Mouse (Mus musculus) intestine, embryonic 14.5 days (tissue): ENCODE measurements around the gene Psma2. TPM values are rescaled to one million over a fixed set of nuclear protein-coding genes. Genes with fewer than 3 reads are reported as not detected.

Experiments used
- ATAC-seq: fragments of 200-750 bp; cut with Nextera tagmentation; replicated peaks from 2 replicates; pipeline ENCODE4 v1.8.0; 2017; ENCODE audit warnings: low read depth, moderate number of reproducible peaks, moderate TSS enrichment, moderate library complexity; ENCODE audit not compliant: low FRiP score, low TSS enrichment
- DNase-seq: peaks from one replicate; pipeline ENCODE4 v3.0.0-alpha.2; 2018; ENCODE audit warnings: low spot score
- H3K27ac ChIP-seq: fragments of 300-500 bp; sonication (generic); 2 replicates; pipeline ENCODE4 v1.5.1; 2014; ENCODE audit warnings: low read depth, mild to moderate bottlenecking, control low read depth
- H3K27me3 ChIP-seq: fragments of 300-500 bp; sonication (generic); replicated peaks from 2 replicates; pipeline ENCODE4 v1.6.1; 2014; ENCODE audit warnings: low read length, control low read depth; ENCODE audit not compliant: control insufficient read depth, insufficient read depth
- H3K36me3 ChIP-seq: fragments of 300-500 bp; sonication (generic); 2 replicates; pipeline ENCODE4 v1.6.1; 2014; ENCODE audit warnings: low read length, control low read depth; ENCODE audit not compliant: control insufficient read depth, insufficient read depth
- H3K4me1 ChIP-seq: fragments of 300-500 bp; sonication (generic); replicated peaks from 2 replicates; pipeline ENCODE4 v1.6.1; 2014; ENCODE audit warnings: low read length, control low read depth, mixed read lengths; ENCODE audit not compliant: control insufficient read depth, insufficient read depth
- H3K4me2 ChIP-seq: fragments of 300-500 bp; sonication (generic); 2 replicates; pipeline ENCODE4 v1.6.1; 2014; ENCODE audit warnings: low read length
- H3K4me3 ChIP-seq: fragments of 300-500 bp; sonication (generic); 2 replicates; pipeline ENCODE4 v1.5.1; 2014; ENCODE audit warnings: low read depth, low read length, control low read depth, mixed read lengths
- H3K9ac ChIP-seq: fragments of 300-500 bp; sonication (generic); 2 replicates; pipeline ENCODE4 v1.6.1; 2014; ENCODE audit warnings: mild to moderate bottlenecking, low read length
- H3K9me3 ChIP-seq: fragments of 300-500 bp; sonication (generic); 2 replicates; pipeline ENCODE4 v1.6.1; 2016; ENCODE audit warnings: low read length, control low read depth; ENCODE audit not compliant: control insufficient read depth
- WGBS: fragments of 180-500 bp; shearing (Covaris S2); extraction: QIAGEN DNeasy Blood & Tissue Kit; methylation state at CpG from one replicate; pipeline ENCODE4 v1.1.7; 2014; 5-methylcytosine and 5-hydroxymethylcytosine counted together
- polyA plus RNA-seq: library from polyadenylated mRNA; unstranded; fragments of >200 nt; fragmentation: Nextera tagmentation; extraction: Ambion mirVana; gene quantifications from 2 replicates; pipeline ENCODE4 v1.2.1, GENCODE M21; 2014

Gene Psma2
- polyA plus RNA-seq, 1 experiment from 2014 or later, result 205 TPM

- under 1% methylated on average over 29 of the region's 29 CpGs for WGBS
- Histone ChIP-seq H3K4me1 (peaks cover 5% of the 10 kb centered on the region; the same call in 1 of the 2 replicates), H3K9ac (peak within 1 kb of the TSS; percentile 73), H3K36me3 (peaks cover 30% of the 10 kb centered on the region), H3K4me2 (peak within 1 kb of the TSS; percentile 80), H3K4me3 (peak within 1 kb of the TSS; percentile 74), H3K27ac (peak within 1 kb of the TSS; percentile 74), H3K27me3 (no peaks in the 10 kb centered on the region), H3K9me3 (no peaks in the 10 kb centered on the region)
- ATAC-seq (peak; percentile 96), DNase-seq (peak; percentile 95)
Measured at GRCm38 (mm10) chr13:14629726-14630641, 16.9 kb downstream of the Psma2 start, which contains the start of gene AW209491. Gene AW209491, plus strand, starts transcription at chr13:14630154.

- Histone ChIP-seq H3K9ac (no peak overlapping the region), H3K36me3 (peaks cover 33% of the 10 kb centered on the region), H3K9me3 (no peaks in the 10 kb centered on the region), H3K27me3 (no peaks in the 10 kb centered on the region), H3K4me1 (no peaks in the 10 kb centered on the region), H3K4me3 (no peak overlapping the region), H3K4me2 (no peak overlapping the region), H3K27ac (no peak overlapping the region)
- WGBS, result 56% methylated on average over 1 of the region's 1 CpGs
- ATAC-seq (no peak), DNase-seq (no peak)
Measured at GRCm38 (mm10) chr13:14639998-14640397, 27.0 kb downstream of the Psma2 start.

- Histone ChIP-seq H3K36me3 (no peaks in the 10 kb centered on the region), H3K9ac (no peak overlapping the region), H3K4me3 (no peak overlapping the region), H3K4me1 (no peaks in the 10 kb centered on the region), H3K4me2 (no peak overlapping the region), H3K27ac (no peak overlapping the region), H3K9me3 (no peaks in the 10 kb centered on the region), H3K27me3 (no peaks in the 10 kb centered on the region)
- DNase-seq, result no peak
- no peak for ATAC-seq
- 22% methylated on average over 1 of the region's 1 CpGs for WGBS
Measured at GRCm38 (mm10) chr13:14649301-14649700, 36.3 kb downstream of the Psma2 start.

GRCm38 (mm10) chr13:14667107-14667506, 54.1 kb downstream of the Psma2 start:
- no peak overlapping the region for H3K9ac ChIP-seq
- no peaks in the 10 kb centered on the region for H3K9me3 ChIP-seq
- ATAC-seq (no peak), DNase-seq (no peak)
- H3K4me2 ChIP-seq, result no peak overlapping the region
- 72% methylated on average over 4 of the region's 4 CpGs for WGBS
- no peak overlapping the region for H3K27ac ChIP-seq
- no peaks in the 10 kb centered on the region for H3K27me3 ChIP-seq
- H3K4me1 ChIP-seq, result no peaks in the 10 kb centered on the region
- H3K4me3 ChIP-seq, result no peak overlapping the region
- no peaks in the 10 kb centered on the region for H3K36me3 ChIP-seq

- Histone ChIP-seq H3K36me3 (no peaks in the 10 kb centered on the region), H3K4me1 (no peaks in the 10 kb centered on the region), H3K9ac (no peak overlapping the region), H3K27ac (no peak overlapping the region), H3K27me3 (no peaks in the 10 kb centered on the region), H3K4me3 (no peak overlapping the region), H3K9me3 (no peaks in the 10 kb centered on the region), H3K4me2 (no peak overlapping the region)
- DNase-seq (peak; percentile 53), ATAC-seq (no peak)
- 39% methylated on average over 2 of the region's 2 CpGs for WGBS
Measured at GRCm38 (mm10) chr13:14670342-14670741, 57.3 kb downstream of the Psma2 start.

- Histone ChIP-seq H3K27me3 (no peaks in the 10 kb centered on the region), H3K9ac (no peak overlapping the region), H3K27ac (no peak overlapping the region), H3K9me3 (no peaks in the 10 kb centered on the region), H3K4me1 (no peaks in the 10 kb centered on the region), H3K36me3 (no peaks in the 10 kb centered on the region), H3K4me2 (no peak overlapping the region), H3K4me3 (no peak overlapping the region)
- ATAC-seq (no peak), DNase-seq (no peak)
- 67% methylated on average over 3 of the region's 3 CpGs for WGBS
Measured at GRCm38 (mm10) chr13:14688955-14689354, 75.9 kb downstream of the Psma2 start.

GRCm38 (mm10) chr13:14716801-14717200, 103.8 kb downstream of the Psma2 start:
- ATAC-seq, result no peak
- 87% methylated on average over 2 of the region's 2 CpGs for WGBS
- H3K9ac ChIP-seq, result no peak overlapping the region
- H3K4me1 ChIP-seq, result no peaks in the 10 kb centered on the region
- no peaks in the 10 kb centered on the region for H3K36me3 ChIP-seq
- no peaks in the 10 kb centered on the region for H3K9me3 ChIP-seq
- no peaks in the 10 kb centered on the region for H3K27me3 ChIP-seq
- no peak overlapping the region for H3K27ac ChIP-seq
- no peak overlapping the region for H3K4me2 ChIP-seq
- H3K4me3 ChIP-seq, result no peak overlapping the region
- DNase-seq, result no peak

GRCm38 (mm10) chr13:14717755-14718154, 104.7 kb downstream of the Psma2 start:
- Histone ChIP-seq H3K4me2 (no peak overlapping the region), H3K27ac (no peak overlapping the region), H3K36me3 (no peaks in the 10 kb centered on the region), H3K4me3 (no peak overlapping the region), H3K9me3 (no peaks in the 10 kb centered on the region), H3K4me1 (no peaks in the 10 kb centered on the region), H3K9ac (no peak overlapping the region), H3K27me3 (no peaks in the 10 kb centered on the region)
- ATAC-seq (no peak), DNase-seq (no peak)
- WGBS, result 74% methylated on average over 3 of the region's 3 CpGs
